Mouse (Mus musculus): ENCODE results near the gene Olfr1269. TPM values are rescaled to one million over a fixed set of nuclear protein-coding genes. Genes with fewer than 3 reads are reported as not detected.

Gene Olfr1269
- not detected for total RNA-seq (2021)

DNA sequence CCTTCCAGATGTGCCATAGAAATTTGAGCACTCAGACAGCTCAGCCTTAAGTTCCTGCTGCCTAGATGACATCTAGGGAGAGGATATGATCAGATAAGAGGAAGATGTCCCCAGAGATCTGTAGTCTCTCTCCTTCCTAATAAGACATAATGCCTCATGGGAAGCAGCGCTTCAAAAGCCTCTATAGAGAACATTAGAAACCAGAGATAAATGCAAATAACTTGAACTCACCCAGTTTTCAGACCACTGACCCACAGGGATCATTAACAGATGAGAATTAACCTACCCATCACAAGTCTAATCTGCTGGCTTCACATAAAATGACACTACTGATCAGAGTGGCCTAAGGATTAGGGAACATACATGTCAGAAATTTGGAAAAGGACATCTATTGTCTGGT, at the start of gene Olfr1269:
Olfr1269 (minus strand) TSS at position 101 of the 400 bp plus-strand sequence.
- DNase-seq (ENCODE audit: extremely low spot score in 1 of 2, low spot score in 1 of 2), result no peak

DNA sequence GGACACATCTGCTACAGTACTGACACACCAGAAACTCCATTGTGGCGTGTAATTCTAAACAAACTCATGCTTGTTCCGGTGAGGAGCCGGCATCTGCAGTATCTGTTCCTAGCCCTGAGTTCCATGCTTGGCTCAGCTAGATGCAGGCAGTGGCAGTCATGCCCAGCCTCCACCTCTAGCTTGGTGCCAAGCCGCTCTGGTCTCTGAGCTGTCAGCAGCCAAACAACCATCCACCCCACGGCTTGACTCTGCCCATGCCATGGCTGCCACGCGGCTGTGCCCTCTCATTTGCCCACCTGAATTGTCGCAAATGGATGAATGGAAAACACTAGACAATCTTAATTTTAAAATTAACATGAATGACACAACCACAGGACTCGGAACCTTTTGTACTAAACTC, 32.7 kb upstream of the Olfr1269 start:
- no peak for DNase-seq (ENCODE audit: extremely low spot score in 1 of 2, low spot score in 1 of 2)

DNA sequence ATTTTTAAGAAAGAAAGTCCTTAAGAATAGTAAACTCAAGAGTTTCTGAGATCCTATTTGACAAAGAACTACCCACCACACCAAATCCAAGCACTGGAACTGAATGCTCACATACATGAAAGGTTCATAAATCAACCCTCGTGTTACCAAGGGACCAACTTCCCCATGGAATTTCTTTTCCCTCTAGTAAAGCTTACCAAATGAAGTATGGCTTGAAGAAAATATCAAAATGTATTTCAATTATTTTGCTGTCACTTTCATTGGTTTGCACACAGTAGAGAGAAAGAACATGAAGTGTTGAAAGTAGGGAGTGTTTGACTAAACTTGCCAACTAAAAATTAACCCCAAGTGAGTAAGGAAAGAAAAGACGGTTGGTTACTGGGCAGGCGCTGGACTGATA, 31.8 kb upstream of the Olfr1269 start, which contains the start of gene Olfr1270:
Olfr1270 (minus strand) TSS at position 101 of the 400 bp plus-strand sequence.
- DNase-seq (ENCODE audit: extremely low spot score in 1 of 2, low spot score in 1 of 2), result no peak

DNA sequence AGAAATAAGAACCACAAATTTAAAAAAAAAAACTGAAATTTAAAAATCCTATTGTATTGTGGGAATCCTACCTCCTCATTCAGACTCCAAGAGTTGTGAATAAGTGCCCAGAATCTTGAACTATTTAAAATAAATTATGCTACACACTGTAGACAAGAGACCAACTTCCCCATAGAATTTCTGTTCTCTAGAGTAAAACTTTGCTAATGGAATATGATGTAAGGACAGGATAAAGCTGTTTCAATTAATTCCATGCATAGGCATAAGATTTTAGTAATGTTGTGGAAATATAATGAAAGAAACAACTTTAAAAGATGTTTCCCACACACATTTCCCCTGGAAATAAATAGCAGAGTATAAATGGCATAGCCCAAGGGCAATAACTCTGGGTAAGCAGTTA, 21.0 kb upstream of the Olfr1269 start, which contains the start of gene Olfr32:
Olfr32 (minus strand) TSS at position 101 of the 400 bp plus-strand sequence.
- no peak for DNase-seq (ENCODE audit: extremely low spot score in 1 of 2, low spot score in 1 of 2)

DNA sequence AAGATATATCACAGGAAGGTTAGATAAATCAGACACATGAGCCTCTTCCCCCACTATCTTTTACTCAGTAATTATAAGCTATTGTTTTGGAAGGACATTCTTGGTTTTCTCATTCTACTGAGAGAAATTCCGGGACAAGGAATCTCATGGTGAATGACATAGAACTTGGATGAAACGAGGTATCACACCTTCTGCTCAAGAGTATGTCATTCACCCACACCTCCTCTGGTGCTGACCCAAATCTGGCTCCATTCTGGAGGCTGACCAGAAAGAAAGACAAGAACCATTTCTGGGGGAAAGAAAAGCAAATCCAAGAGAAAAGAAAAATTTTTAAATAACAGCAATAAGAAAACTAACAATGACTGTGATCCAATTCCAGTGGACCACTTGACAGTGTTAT, 51.1 kb downstream of the Olfr1269 start:
- DNase-seq (ENCODE audit: extremely low spot score in 1 of 2, low spot score in 1 of 2), result no peak

Other genes with a start within 250 kb of the Olfr1269 start
- not detected for gene Olfr1257, start 243.0 kb downstream of the Olfr1269 start, total RNA-seq (2021)
- gene Olfr1258, start 194.1 kb downstream of the Olfr1269 start, total RNA-seq (2021), result not detected
- gene Olfr1259, start 172.7 kb downstream of the Olfr1269 start, total RNA-seq (2021), result not detected
- not detected for gene Olfr1260, start 147.1 kb downstream of the Olfr1269 start, total RNA-seq (2021)
- gene Olfr1261, start 130.2 kb downstream of the Olfr1269 start, total RNA-seq (2021), result not detected
- not detected for gene Olfr1262, start 121.3 kb downstream of the Olfr1269 start, total RNA-seq (2021)
- gene Olfr1263, start 109.3 kb downstream of the Olfr1269 start, total RNA-seq (2021), result not detected
- not detected for gene Olfr1264, start 95.8 kb downstream of the Olfr1269 start, total RNA-seq (2021)
- gene Olfr1265, start 86.1 kb downstream of the Olfr1269 start, total RNA-seq (2021), result not detected
- not detected for gene Olfr140, start 57.8 kb downstream of the Olfr1269 start, total RNA-seq (2021)
- gene Olfr32, start 20.9 kb upstream of the Olfr1269 start, total RNA-seq (2021), result not detected
- gene Olfr1270, start 31.7 kb upstream of the Olfr1269 start, total RNA-seq (2021), result not detected
- gene Olfr1506, start 103.1 kb upstream of the Olfr1269 start, total RNA-seq (2021), result under 1 TPM in 1 of 2 experiments, not detected in 1; 0.10 TPM
- not detected for gene Olfr142, start 136.2 kb upstream of the Olfr1269 start, total RNA-seq (2021)
- gene Olfr1271, start 149.6 kb upstream of the Olfr1269 start, total RNA-seq (2021), result not detected
- gene Olfr1272, start 171.4 kb upstream of the Olfr1269 start, total RNA-seq (2021), result not detected
- gene Gm13769, start 200.8 kb upstream of the Olfr1269 start, total RNA-seq (2021), result under 1 TPM in 1 of 2 experiments, not detected in 1; 0.26 TPM

Measured in layer of hippocampus, postnatal 25 days (tissue).